Mouse (Mus musculus) megakaryocyte-erythroid progenitor cell, adult 5-6 weeks (primary cell): Measurements from ENCODE around the gene Errfi1. TPM values are rescaled to one million over a fixed set of nuclear protein-coding genes. Genes with fewer than 3 reads are reported as not detected.
"Not testable (repeated sequence)": the region's sequence is repeated elsewhere in the genome, so short reads cannot be mapped to it uniquely, and the experiment has no call there.

Experiments used
- ATAC-seq: replicated peaks from 2 replicates; pipeline ENCODE4 v1.8.0; 2016; ENCODE audit warnings: mild to moderate bottlenecking, inconsistent platforms; ENCODE audit not compliant: severe bottlenecking, poor library complexity, low FRiP score, low TSS enrichment
- total RNA-seq, 2 experiments: library from RNA; stranded (forward) in 1 of 2; stranded (reverse) in 1 of 2; fragments of 200-1000, 215-1000 nt in 1 of 2; fragments of >200 nt in 1 of 2; fragmentation: Nextera tagmentation in 1 of 2; gene quantifications; 2 replicates each; pipeline ENCODE4 v1.2.3; 2014 to 2017

Errfi1 gene
- total RNA-seq, 2 experiments from 2014 or later: 1.2 TPM; not detected in 1

DNA sequence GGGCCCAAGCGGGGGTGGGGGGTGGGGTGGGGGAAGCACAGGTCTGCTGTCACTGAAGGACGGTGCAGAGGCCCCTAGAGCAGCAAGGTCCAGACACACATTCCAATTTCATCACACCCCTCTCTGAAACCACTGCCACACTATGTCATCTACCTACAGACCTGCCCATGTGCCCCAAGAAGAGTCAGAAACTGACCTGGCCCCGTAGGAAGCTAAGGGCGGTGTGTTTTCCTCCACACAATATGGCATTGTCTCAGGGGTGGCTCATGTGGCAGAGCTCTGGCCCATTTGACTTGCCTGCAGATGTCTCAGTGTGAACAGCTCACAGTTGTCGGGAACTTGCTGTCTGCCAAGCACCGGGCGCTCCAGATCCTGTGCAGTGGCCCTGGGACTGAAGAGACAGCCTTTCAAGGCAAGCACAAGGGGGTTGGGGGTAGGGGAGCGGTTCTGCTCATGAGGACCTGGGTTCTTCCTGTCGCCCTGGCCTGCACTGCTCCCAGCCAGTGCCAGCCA lies 18.5 kb downstream of the Errfi1 start:
- no peak for ATAC-seq

DNA sequence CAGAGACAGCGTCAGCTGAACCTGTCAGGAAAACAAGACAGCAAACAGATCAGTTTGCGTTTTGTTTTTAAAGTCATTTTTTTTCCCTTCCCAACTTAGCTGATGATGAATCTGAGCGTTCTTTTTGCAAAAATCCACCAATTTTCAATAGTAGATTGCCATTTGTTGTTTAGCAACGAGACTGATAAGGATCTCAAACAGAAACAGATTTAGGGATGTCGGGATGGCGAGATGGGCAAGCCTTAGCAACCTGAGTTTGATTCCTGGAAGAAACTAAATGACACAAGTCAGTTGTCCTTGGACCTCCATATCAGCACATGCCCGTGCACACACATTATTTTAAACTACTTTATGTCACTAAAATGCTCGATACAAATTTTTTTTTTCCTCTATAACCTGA lies 19.0 kb downstream of the Errfi1 start:
- ATAC-seq: no peak

DNA sequence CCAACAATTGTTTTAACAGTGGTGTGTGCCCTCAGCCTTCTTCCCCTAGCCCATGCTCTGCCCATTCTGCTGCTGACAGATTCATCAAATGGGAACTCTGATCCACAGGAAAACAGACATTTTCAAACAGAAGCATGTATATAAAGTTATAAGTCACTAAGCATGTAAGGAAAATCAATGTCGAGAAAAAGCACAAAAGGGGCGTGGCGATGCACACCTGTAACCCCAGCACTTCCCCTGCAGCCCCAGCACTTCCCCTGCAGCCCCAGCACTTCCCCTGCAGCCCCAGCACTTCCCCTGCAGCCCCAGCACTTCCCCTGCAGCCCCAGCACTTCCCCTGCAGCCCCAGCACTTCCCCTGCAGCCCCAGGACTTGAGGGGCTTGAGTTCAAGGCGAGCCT lies 20.7 kb downstream of the Errfi1 start:
- ATAC-seq: not testable (repeated sequence)

DNA sequence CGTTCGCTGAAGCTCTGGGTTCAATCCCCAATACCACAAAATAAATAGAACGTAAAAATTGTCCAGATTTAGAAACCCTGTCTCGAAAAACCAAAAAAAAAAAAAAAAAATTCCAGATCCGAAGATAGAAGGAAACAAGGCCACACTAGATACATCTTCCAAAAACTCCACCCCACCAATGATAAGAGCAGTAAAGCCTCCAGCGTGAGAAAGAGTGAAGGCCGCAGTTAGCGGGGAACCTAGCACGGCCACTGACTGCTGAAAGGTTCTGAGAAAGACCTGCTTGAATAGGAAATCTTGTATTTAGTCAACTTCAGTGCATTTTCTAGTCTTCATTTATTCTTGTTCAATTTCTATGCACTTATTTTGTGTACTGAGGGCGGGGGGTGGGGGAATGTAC lies 21.7 kb downstream of the Errfi1 start:
- no peak for ATAC-seq

DNA sequence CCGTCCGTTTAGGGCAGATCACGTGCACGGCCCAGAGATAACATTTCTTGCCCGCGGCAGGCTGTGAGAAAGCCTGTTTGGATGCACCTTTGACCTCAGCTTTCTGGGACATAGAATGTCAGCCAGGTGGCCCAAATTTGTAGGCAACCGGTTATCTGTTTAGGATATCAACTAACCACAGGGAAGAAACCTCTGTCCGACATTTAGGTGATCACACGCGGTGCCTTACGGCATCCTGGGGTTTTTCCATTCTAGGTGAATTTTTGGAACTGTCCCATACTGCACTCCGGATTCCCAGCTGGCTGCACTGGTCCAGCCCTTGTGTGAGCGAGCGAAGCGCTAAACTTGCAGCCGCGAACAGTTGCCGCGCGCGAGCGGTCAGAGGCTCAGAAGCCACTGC lies 25.9 kb downstream of the Errfi1 start:
- ATAC-seq: no peak

DNA sequence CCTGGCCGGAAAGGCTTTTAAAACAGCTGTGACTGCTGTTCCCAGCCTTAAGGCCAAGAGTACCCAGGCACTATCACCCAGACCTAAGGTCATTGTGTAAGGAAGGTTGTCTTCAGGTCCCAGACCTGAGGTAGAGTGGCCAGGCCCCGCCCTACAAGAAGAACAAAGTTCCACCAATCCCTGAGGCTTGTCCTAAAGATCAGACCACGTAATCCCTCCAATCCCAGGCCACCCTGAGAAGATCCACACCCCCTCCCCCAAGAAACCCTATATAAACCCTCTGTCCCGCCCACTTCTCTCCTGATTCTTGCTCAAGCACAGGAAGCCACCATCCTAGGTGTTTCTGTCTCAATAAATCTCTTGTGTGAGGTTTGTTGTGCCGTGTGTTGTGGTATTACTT lies 26.6 kb downstream of the Errfi1 start:
- ATAC-seq: no peak

DNA sequence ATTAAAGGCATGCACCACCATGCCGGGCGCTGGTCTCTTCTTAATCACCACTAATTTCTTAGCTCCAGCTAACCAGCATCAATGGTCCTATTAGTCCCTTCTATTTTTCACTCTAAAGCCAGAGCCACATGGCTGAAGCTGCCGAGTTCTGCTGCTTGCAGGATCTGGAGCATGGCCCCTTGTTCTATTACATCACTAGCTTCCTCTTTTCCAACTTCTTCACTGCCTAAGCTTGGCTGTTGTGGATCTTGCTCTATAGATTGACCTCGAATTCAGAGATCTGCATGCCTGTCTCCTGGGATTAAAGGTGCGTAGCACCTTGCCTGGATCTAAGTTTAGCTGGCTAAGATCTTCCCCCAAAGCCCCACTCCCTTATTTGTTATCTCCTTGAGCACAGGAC lies 28.9 kb downstream of the Errfi1 start:
- ATAC-seq: no peak

DNA sequence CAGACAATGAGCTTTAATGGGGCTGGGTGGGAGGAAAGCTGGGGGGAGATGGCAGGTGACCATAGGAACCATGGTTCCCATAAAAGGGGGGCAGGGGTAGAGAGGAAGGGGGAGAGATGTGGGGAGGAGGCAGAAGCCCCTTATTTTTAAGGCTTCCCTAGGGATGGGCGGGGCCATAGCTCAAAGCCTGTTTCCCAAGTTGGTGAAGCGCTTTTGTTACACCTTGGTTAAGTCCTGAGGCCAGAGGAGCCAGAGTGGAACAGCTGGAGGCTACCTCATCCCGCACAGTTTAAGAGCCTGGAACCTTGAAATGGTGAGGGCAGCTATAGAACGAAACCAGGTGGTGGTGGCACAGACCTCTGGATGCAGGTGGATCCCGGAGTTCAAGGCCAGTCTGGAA lies 34.2 kb downstream of the Errfi1 start:
- ATAC-seq: no peak

DNA sequence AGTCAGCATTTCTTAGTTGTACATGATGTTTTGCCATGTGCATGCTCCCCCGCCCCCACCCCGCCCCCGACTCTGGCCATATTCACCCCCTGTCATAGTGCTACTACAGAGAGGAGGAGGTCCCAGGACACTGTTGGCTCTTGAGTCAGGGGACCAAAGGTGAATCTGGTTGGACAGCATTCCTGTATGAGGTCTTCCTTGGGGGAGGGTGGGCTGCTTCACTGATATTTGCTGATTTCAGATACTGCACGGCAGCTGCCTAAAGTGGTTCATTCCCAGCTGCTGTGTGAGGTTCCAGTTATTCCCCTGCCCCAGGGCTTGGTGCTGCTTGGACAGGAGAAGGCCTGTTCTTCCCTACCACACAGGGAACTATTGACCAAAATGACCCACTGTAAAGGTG lies 34.8 kb downstream of the Errfi1 start:
- no peak for ATAC-seq

DNA sequence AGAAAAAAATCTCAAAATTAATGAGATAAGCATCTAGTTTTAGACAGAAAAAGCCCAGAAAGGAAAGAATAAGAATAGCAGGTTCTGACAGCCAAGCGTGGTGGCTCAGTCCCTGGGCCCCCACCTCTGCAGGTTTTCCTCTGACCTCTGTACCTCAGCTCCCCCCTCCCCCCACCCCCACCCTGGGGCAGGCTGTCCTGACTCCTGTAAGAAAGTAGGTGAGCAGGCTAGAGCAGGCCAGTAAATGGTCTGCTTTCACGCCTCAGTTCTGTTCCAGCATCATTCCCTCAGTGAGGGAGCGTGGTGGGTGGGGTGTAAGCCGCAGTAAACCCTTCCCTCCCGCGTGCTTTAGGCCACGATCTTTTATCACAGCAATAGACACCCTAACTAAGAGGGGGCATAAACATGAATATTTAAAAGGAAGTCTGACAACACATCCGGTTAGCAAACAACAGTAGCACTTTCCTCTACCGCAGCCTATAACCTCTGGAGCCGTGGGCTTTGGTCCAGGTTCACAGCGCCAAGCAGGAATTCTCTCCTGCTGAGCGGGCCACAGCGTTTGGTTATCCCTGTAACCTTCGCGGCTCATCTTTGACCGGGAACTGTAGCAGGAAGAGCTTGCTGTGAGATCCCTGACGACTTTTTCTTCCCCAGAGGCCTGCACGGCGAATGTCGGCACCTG lies 35.7 kb downstream of the Errfi1 start:
- no peak for ATAC-seq

DNA sequence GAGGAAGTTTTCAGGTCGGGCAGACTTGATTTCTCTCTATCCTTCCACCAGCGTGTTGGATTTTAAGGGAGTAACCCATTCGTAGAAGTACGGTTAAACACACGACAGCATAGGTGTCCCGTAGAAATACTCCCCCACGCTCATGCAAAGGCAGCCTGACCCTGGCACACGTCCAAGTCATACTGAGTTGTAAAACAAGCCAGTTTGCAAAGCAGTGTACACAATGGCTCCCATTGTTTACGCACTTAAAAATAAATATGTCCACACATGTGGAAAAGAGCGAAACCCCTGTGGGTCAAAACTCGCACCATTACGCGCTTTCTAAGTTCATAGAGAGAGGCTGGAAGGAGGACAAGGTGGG lies 36.2 kb downstream of the Errfi1 start:
- ATAC-seq: no peak

DNA sequence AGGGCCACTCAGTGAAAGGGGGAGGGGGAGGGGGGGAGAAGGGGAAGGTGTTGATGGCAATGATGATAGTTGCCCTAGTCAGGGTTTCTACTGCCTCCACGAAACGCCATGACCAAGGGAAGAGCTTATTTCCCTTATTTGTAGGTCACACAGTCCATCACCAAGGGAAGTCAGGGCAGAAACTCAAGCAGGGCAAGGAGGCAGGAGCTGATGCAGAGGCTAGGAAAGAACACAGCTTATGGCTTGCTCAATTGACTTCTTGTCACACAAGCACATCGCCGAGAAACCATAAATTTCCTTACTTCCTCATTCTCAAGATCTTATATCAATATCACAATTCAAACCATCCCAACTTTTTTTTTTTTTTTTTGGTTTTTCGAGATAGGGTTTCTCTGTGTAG lies 37.6 kb downstream of the Errfi1 start:
- ATAC-seq: no peak

DNA sequence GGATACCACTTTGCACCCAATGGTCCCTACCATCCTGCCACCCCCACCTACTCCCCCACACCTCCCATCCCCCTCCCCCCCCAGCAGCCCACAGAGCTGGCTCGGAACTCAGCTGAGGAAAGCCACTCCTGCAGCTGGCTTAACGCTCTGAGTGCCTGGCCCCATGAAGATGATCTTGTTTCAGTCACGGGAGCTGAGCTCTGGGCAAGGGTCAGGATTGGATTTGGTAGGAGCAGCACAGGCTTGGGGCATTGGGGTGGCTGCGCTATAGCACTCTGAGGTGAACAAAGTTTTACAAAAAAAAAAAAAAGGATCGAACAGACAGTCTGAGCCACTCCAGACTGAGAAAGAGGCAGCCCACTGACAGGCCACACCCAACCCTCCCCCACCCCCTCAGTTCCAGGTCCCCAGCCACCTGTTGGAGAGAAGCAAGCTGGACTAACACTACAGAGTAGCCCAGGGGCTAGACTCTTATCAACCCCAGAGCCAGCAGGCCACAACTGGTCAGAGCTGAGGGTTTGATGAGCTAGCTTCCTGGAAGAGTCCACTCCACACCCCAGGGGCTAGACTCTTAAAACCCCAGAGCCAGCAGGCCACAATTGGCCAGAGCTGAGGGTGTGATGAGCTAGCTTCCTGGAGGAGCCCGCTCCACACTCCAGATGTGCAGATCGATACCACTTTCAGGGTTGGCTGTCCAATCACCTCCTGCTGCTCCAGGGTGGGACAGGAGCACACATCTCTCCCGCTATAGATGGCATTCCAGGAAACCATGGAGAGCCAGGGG lies 41.2 kb downstream of the Errfi1 start:
- ATAC-seq: no peak

DNA sequence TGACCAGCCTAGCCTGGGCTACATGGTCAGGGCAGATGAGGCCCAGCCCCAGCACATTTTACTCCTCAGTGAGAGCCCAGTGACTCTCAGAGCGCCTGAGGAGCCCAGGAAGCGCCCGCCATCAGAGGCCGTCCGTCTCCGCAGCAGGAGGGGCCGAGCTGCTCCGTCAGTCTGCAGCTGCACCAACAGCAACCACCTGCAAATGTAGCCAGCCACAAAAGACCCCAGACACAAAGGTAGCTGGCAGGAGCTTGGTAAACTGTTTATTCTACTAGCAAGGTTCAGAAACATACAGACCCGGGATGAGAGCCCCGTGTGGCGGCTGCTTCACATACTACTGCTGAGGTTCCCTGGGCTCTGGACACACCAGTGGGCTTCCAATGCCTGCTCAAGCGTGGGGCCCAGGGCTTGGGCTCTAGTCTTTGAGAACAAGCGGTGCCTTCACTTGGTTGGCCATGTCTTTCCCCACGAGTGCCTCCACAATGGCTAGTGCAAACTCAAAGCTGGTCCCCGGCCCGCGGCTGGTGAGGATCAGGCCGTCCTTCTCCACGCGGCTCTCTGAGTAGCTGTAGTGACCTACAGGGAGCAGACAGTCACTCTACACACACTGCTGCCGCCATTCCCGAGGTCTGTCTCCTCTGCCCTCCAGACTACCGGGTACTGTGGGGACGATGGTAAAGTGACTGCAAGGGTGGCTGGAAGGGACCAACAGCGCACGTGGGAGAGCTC lies 43.3 kb downstream of the Errfi1 start:
- ATAC-seq: no peak

DNA sequence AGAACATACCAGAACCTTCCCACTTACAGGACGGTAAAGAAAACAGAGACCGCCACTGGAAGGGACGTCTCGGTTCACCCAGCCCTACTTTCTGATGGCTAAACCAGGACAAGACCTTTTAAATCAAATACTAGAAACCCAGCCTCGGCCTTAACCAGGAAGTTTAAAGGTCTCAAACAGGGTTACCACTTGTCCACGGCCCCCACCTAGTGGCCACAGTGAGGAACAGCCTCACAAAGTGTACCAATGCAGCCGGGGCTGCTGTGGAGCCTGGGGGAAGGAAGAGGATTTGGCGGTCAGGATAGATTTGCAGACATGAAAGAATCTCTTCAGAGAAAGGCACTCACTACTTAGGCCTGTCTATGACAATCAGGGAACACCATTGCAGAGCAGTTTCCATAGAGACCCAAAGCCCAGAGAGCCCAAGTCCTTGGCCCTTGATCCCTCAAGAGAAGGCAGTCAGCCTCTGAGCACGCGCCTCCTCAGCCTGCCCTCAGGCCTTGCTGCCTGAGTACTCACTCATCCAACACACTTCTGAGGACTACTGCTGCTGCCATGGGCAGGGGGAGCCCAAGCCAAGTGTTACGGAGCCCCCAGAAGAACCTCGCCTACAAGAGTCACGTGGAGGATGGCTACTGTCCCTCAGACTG lies 45.1 kb downstream of the Errfi1 start:
- ATAC-seq: peak; percentile 72

DNA sequence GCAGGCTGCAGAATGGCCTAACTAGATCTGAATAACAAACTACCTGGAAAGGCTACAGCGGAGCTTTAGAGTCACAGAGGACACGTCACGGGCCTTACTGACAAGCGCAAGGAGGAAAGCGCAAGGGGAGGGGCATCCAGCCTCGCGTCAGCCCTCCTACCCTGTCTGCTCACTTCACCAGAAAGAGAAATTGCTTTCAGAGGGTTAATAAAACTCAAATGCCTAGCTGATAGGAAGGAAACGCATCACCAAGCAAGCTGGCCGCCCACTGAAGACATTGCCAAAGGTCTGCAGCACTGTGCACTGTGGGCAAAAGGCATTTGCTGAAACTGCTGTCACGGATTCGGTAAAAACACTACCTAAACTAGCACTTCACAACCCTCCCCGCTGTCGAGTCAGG lies 46.8 kb downstream of the Errfi1 start:
- ATAC-seq: no peak

DNA sequence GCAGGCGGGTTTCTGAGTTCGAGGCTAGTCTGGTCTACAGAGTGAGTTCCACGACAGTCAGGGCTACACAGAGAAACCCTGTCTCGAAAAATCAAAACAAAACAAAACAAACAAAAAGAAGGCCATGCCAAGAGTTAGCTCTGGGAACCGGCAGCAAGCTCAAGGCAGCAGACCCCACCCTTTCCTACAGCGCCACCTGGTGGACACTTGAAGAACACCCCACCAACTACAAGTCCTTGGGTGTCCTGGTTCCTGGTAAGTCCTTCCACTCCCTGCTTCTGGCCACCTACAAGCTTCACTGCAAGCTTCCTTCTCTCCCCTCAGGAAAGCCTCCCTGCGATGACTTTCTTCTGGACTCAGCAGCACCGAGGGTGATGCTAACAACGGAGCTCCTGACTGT lies 47.9 kb downstream of the Errfi1 start:
- peak; percentile 72 for ATAC-seq

DNA sequence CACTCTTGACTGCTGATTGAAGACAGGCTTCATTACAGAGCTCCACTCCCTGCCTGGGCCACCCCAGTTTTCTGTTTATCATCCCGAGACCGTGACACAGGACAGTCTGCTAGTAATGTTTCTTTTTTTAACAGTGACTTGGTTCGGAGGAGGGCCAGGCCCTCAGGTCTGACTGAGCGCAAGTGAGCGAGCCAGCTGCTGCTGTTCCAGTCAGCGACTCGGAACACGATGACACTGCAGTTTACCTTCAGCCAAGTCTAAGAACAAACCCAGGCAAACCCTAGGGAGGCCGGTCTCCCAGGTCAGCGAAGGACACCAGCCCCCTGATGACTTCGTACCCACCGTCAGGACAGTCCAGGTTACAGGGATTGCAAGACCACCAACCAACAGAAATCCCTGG lies 48.3 kb downstream of the Errfi1 start:
- no peak for ATAC-seq

DNA sequence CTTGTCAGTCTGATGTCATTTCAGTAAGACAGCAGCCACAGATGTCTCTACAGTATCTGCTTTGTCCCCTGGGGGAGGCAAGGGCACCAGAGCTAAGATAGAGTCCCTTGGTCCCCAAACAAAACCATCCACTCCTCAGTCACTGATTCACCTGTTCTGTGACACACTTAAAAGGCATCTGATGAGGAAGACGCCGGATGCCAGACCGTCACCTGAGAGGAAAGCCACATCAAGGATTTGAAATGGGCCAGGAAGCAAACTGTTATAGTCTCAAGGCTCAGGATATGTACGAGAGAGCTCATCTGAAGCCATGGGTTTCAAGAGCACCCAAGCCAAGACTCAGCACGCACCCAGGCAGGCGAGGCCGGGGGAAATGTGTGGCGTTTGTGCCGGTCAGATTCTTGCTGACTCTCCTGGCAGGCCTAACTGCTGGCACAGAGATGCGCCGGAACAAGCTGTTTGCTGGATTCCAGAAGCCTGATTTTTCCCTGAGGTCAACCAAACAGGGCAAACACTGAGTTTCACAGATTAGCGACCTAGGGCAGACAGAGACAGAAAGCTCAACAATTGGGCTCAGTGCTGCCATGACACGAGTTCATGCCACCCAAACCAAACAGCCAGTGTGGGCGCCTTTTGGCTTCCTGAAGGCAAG lies 49.5 kb downstream of the Errfi1 start:
- no peak for ATAC-seq

DNA sequence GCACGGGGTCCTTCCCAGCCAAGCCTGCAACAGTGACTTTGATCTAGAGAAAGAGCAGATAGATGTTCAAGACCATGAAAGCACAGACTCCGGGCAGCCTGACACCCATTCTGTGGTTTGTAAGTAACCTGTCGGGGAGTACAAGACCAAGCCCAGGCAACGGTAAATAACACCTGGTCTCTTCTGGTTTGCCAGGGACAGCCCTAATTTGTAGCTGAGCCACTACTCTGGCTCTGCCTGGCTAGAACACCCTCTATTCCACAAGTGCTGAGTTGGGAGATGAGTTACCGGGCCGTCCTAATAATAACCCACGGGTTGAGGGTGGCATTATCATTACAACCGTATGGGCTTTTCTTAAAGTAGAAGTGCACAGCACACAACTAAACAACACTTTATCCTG lies 53.4 kb downstream of the Errfi1 start:
- no peak for ATAC-seq
